Mouse (Mus musculus) embryonic fibroblast, embryonic 13.5 days (primary cell): ENCODE results near the gene Astn2.

Experiments
- CTCF ChIP-seq: IDR thresholded peaks from 2 replicates; pipeline ENCODE4 v1.5.1; 2011; ENCODE audit warnings: mild to moderate bottlenecking, control low read depth, low read length, moderate library complexity, borderline replicate concordance; ENCODE audit not compliant: insufficient read depth
- POLR2A ChIP-seq: IDR thresholded peaks from 2 replicates; pipeline ENCODE4 v1.6.1; 2011; ENCODE audit warnings: low read depth, mild to moderate bottlenecking, control low read depth, low read length, moderate library complexity

- TF ChIP-seq POLR2A (no peak), CTCF (no peak)
Observed at GRCm38 (mm10) chr4:65764275-65764674, 640.1 kb downstream of the Astn2 start.
